Mouse (Mus musculus) embryonic fibroblast, embryonic 13.5 days (primary cell): ENCODE measurements around the gene Itgb6.

Experiments
- CTCF ChIP-seq: IDR thresholded peaks from 2 replicates; pipeline ENCODE4 v1.5.1; 2011; ENCODE audit warnings: mild to moderate bottlenecking, control low read depth, low read length, moderate library complexity, borderline replicate concordance; ENCODE audit not compliant: insufficient read depth
- POLR2A ChIP-seq: IDR thresholded peaks from 2 replicates; pipeline ENCODE4 v1.6.1; 2011; ENCODE audit warnings: low read depth, mild to moderate bottlenecking, control low read depth, low read length, moderate library complexity

DNA sequence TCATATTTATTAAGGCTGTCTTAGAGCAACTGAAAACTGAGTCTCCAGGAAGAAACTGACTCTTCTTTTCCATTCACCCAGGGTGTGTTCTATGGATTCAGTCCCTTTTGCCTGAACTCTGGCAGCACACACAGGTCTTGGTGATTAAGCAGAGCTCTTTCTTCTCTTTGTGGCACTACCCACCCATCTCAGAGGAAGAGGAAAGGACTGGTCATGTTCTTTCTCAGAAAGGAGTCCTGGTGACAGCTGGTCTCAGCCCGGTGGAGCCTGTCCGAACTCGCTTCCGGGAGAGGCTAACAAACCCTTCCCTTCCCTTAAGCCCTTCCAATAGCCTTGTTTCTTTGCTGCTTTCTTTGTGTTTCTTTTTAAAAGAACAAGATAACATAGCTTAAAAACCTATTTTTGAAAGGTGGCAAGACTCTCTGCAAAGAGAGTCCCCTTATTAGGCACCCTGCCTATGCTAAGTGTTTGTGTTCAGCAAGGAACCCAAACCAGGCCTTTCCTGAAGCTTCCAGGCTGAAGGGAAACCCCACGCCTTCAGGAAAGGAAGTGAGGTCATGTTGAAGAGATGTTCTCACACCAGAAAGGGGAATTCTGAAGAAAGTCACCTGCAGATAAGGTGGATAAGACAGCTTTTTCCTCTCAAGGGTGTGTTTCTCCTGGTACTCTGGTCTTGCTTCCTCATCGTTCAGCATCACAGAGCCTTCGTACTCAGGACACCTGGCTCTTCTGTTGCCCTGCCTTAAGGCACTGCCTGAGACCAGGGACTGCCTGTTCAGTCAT, 11.2 kb downstream of the Itgb6 start:
- TF ChIP-seq CTCF (no peak), POLR2A (no peak)
